Mouse (Mus musculus): ENCODE results near the gene Krt90. TPM values are rescaled to one million over a fixed set of nuclear protein-coding genes. Genes with fewer than 3 reads are reported as not detected.

The Krt90 gene
- polyA plus RNA-seq (2014; fragmentation: Nextera tagmentation; extraction: Ambion mirVana): 0.36 and 0.89 TPM in 2 replicates

GRCm38 (mm10) chr15:101562850-101563249 lies at the start of gene Krt90:
Krt90 (minus strand) TSS chr15:101562950.
- Histone ChIP-seq H3K27me3 (ENCODE audit: control insufficient read depth, insufficient read depth, low read length) (no peaks in the 10 kb centered on the region), H3K36me3 (replicated peaks; ENCODE audit: control insufficient read depth, insufficient read depth, low read depth, low read length) (no peaks in the 10 kb centered on the region), H3K4me3 (ENCODE audit: low read depth, low read length) (no peak within 1 kb of the TSS), H3K4me1 (ENCODE audit: control insufficient read depth, insufficient read depth, low read length) (peaks cover 2% of the 10 kb centered on the region; the same call in 1 of the 2 replicates), H3K9me3 (replicated peaks; ENCODE audit: control insufficient read depth, low read length) (no peaks in the 10 kb centered on the region), H3K27ac (replicated peaks; ENCODE audit: low read depth, low read length) (no peak within 1 kb of the TSS), H3K9ac (replicated peaks; ENCODE audit: low read length) (no peak within 1 kb of the TSS), H3K4me2 (ENCODE audit: low read depth, low read length) (no peak within 1 kb of the TSS)
- ATAC-seq (replicated peaks; ENCODE audit: insufficient number of reproducible peaks, low FRiP score, low TSS enrichment, low read depth) (no peak), DNase-seq (ENCODE audit: low spot score) (no peak)
- 67% methylated on average over 5 of the region's 5 CpGs for WGBS

- Histone ChIP-seq H3K27me3 (ENCODE audit: control insufficient read depth, insufficient read depth, low read length) (no peaks in the 10 kb centered on the region), H3K27ac (replicated peaks; ENCODE audit: low read depth, low read length) (no peak overlapping the region), H3K9ac (replicated peaks; ENCODE audit: low read length) (no peak overlapping the region), H3K4me2 (ENCODE audit: low read depth, low read length) (no peak overlapping the region), H3K4me1 (ENCODE audit: control insufficient read depth, insufficient read depth, low read length) (no peaks in the 10 kb centered on the region), H3K4me3 (ENCODE audit: low read depth, low read length) (no peak overlapping the region), H3K36me3 (replicated peaks; ENCODE audit: control insufficient read depth, insufficient read depth, low read depth, low read length) (no peaks in the 10 kb centered on the region), H3K9me3 (replicated peaks; ENCODE audit: control insufficient read depth, low read length) (no peaks in the 10 kb centered on the region)
- DNase-seq (ENCODE audit: low spot score) (no peak), ATAC-seq (replicated peaks; ENCODE audit: insufficient number of reproducible peaks, low FRiP score, low TSS enrichment, low read depth) (no peak)
- WGBS: 72% methylated on average over 6 of the region's 6 CpGs
Observed at GRCm38 (mm10) chr15:101599123-101599522, 36.4 kb upstream of the Krt90 start.

DNA sequence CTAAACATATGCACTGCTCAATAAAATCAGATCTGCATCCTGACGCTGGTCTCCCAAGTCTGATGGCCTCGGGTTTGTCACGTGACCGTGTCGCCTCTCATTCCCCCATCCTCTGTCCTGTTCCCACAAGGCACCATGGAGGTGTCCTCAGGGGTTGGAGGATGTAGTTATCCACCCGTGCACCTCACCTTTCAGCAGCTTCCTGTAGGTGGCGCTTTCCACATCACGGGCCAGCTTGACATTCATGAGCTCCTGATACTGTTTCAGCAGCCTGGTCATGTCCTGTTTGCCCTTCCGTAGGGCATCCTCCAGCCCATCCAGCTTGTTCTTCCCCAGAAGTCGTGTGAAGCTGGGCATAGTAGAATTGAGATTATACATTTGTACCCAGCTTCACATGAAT lies 25.5 kb upstream of the Krt90 start:
- WGBS: 84% methylated on average over 10 of the region's 10 CpGs
- Histone ChIP-seq H3K4me1 (ENCODE audit: control insufficient read depth, insufficient read depth, low read length) (no peaks in the 10 kb centered on the region), H3K27me3 (ENCODE audit: control insufficient read depth, insufficient read depth, low read length) (no peaks in the 10 kb centered on the region), H3K9ac (replicated peaks; ENCODE audit: low read length) (no peak overlapping the region), H3K4me2 (ENCODE audit: low read depth, low read length) (no peak overlapping the region), H3K27ac (replicated peaks; ENCODE audit: low read depth, low read length) (no peak overlapping the region), H3K36me3 (replicated peaks; ENCODE audit: control insufficient read depth, insufficient read depth, low read depth, low read length) (no peaks in the 10 kb centered on the region), H3K4me3 (ENCODE audit: low read depth, low read length) (no peak overlapping the region), H3K9me3 (replicated peaks; ENCODE audit: control insufficient read depth, low read length) (no peaks in the 10 kb centered on the region)
- no peak for ATAC-seq (replicated peaks; ENCODE audit: insufficient number of reproducible peaks, low FRiP score, low TSS enrichment, low read depth)
- DNase-seq (ENCODE audit: low spot score): no peak

DNA sequence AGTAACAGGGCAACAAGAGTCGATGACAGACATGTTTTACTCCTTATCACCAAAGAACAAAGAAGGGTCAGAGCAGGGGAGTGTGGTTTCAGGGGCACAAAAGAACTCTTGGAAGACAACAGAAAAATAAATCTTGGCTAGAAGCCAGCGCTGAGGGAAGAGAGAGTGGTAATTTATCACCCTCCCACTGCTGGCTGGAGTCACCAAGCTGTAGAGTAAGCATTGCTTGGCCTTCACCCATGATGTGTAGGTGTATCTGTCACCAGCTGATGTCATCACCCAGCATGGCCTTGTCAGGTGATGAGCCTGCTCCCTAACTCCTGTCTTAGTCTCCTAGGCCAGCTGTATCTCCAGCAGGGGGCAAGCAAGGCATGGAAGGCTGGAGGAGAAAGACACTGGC lies 21.7 kb upstream of the Krt90 start:
- Histone ChIP-seq H3K4me2 (ENCODE audit: low read depth, low read length) (no peak overlapping the region), H3K9me3 (replicated peaks; ENCODE audit: control insufficient read depth, low read length) (no peaks in the 10 kb centered on the region), H3K36me3 (replicated peaks; ENCODE audit: control insufficient read depth, insufficient read depth, low read depth, low read length) (no peaks in the 10 kb centered on the region), H3K4me3 (ENCODE audit: low read depth, low read length) (no peak overlapping the region), H3K27ac (replicated peaks; ENCODE audit: low read depth, low read length) (no peak overlapping the region), H3K4me1 (ENCODE audit: control insufficient read depth, insufficient read depth, low read length) (no peaks in the 10 kb centered on the region), H3K9ac (replicated peaks; ENCODE audit: low read length) (no peak overlapping the region), H3K27me3 (ENCODE audit: control insufficient read depth, insufficient read depth, low read length) (no peaks in the 10 kb centered on the region)
- no peak for DNase-seq (ENCODE audit: low spot score)
- ATAC-seq (replicated peaks; ENCODE audit: insufficient number of reproducible peaks, low FRiP score, low TSS enrichment, low read depth): no peak
- whole genome bisulfite sequencing: 56% methylated on average over 2 of the region's 2 CpGs

DNA sequence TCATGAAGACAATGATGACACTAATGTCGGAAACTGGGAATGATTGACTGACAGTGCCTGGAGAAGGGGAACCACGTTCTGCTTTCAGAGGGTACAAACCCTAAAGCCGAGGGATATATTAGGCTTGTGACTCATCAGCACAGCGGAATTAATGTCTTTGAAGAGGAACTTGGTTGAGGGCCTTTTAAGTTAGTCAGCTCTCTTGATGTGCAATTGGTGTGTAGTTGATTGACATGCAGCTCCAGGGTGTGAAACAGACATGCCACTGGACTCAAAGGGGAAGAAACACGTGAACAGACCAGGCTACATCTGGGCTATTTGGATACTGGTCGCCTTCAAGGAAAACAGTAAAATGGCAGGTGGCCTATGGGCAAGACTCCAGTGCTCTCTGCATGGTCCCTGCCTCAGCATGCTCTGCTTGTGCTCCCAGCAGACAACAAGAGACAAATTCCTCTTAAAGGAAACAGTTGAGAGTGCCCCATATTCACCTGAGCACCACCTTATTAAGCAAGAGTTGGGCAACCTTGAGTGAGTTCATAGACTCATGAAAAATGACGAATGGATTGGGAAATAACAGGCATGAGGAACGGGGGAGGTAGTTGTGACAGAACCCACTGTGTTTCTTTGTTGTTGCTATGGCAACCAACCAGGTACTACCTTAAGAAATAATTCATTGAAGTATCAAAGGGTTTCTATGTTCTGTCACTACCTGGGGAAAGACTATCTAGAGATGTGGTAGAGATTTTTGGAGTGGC lies 20.6 kb upstream of the Krt90 start:
- ATAC-seq (replicated peaks; ENCODE audit: insufficient number of reproducible peaks, low FRiP score, low TSS enrichment, low read depth) (no peak), DNase-seq (ENCODE audit: low spot score) (no peak)
- Histone ChIP-seq H3K4me1 (ENCODE audit: control insufficient read depth, insufficient read depth, low read length) (no peaks in the 10 kb centered on the region), H3K9ac (replicated peaks; ENCODE audit: low read length) (no peak overlapping the region), H3K9me3 (replicated peaks; ENCODE audit: control insufficient read depth, low read length) (no peaks in the 10 kb centered on the region), H3K36me3 (replicated peaks; ENCODE audit: control insufficient read depth, insufficient read depth, low read depth, low read length) (no peaks in the 10 kb centered on the region), H3K4me3 (ENCODE audit: low read depth, low read length) (no peak overlapping the region), H3K4me2 (ENCODE audit: low read depth, low read length) (no peak overlapping the region), H3K27me3 (ENCODE audit: control insufficient read depth, insufficient read depth, low read length) (no peaks in the 10 kb centered on the region), H3K27ac (replicated peaks; ENCODE audit: low read depth, low read length) (no peak overlapping the region)
- 74% methylated on average over 8 of the region's 8 CpGs for WGBS

- Histone ChIP-seq H3K9me3 (replicated peaks; ENCODE audit: control insufficient read depth, low read length) (no peaks in the 10 kb centered on the region), H3K4me3 (ENCODE audit: low read depth, low read length) (no peak overlapping the region), H3K4me1 (ENCODE audit: control insufficient read depth, insufficient read depth, low read length) (no peaks in the 10 kb centered on the region), H3K9ac (replicated peaks; ENCODE audit: low read length) (no peak overlapping the region), H3K27ac (replicated peaks; ENCODE audit: low read depth, low read length) (no peak overlapping the region), H3K4me2 (ENCODE audit: low read depth, low read length) (no peak overlapping the region), H3K27me3 (ENCODE audit: control insufficient read depth, insufficient read depth, low read length) (no peaks in the 10 kb centered on the region), H3K36me3 (replicated peaks; ENCODE audit: control insufficient read depth, insufficient read depth, low read depth, low read length) (no peaks in the 10 kb centered on the region)
- 66% methylated on average over 3 of the region's 3 CpGs for WGBS
- DNase-seq (ENCODE audit: low spot score): no peak
- no peak for ATAC-seq (replicated peaks; ENCODE audit: insufficient number of reproducible peaks, low FRiP score, low TSS enrichment, low read depth)
Observed at GRCm38 (mm10) chr15:101581701-101582100, 19.0 kb upstream of the Krt90 start.

GRCm38 (mm10) chr15:101575506-101575905 lies 12.8 kb upstream of the Krt90 start:
- no peaks in the 10 kb centered on the region for H3K36me3 ChIP-seq (replicated peaks; ENCODE audit: control insufficient read depth, insufficient read depth, low read depth, low read length)
- H3K27ac ChIP-seq (replicated peaks; ENCODE audit: low read depth, low read length): no peak overlapping the region
- no peaks in the 10 kb centered on the region for H3K27me3 ChIP-seq (ENCODE audit: control insufficient read depth, insufficient read depth, low read length)
- ATAC-seq (replicated peaks; ENCODE audit: insufficient number of reproducible peaks, low FRiP score, low TSS enrichment, low read depth) (no peak), DNase-seq (ENCODE audit: low spot score) (no peak)
- H3K9ac ChIP-seq (replicated peaks; ENCODE audit: low read length): no peak overlapping the region
- no peak overlapping the region for H3K4me2 ChIP-seq (ENCODE audit: low read depth, low read length)
- H3K4me1 ChIP-seq (ENCODE audit: control insufficient read depth, insufficient read depth, low read length): no peaks in the 10 kb centered on the region
- 82% methylated on average over 5 of the region's 5 CpGs for WGBS
- H3K4me3 ChIP-seq (ENCODE audit: low read depth, low read length): no peak overlapping the region
- H3K9me3 ChIP-seq (replicated peaks; ENCODE audit: control insufficient read depth, low read length): no peaks in the 10 kb centered on the region

- ATAC-seq (replicated peaks; ENCODE audit: insufficient number of reproducible peaks, low FRiP score, low TSS enrichment, low read depth): no peak
- Histone ChIP-seq H3K9me3 (replicated peaks; ENCODE audit: control insufficient read depth, low read length) (no peaks in the 10 kb centered on the region), H3K9ac (replicated peaks; ENCODE audit: low read length) (no peak within 1 kb of the TSS), H3K4me1 (ENCODE audit: control insufficient read depth, insufficient read depth, low read length) (no peaks in the 10 kb centered on the region), H3K4me2 (ENCODE audit: low read depth, low read length) (no peak within 1 kb of the TSS), H3K27me3 (ENCODE audit: control insufficient read depth, insufficient read depth, low read length) (no peaks in the 10 kb centered on the region), H3K36me3 (replicated peaks; ENCODE audit: control insufficient read depth, insufficient read depth, low read depth, low read length) (no peaks in the 10 kb centered on the region), H3K27ac (replicated peaks; ENCODE audit: low read depth, low read length) (no peak within 1 kb of the TSS), H3K4me3 (ENCODE audit: low read depth, low read length) (no peak within 1 kb of the TSS)
- peak; percentile 54 for DNase-seq (ENCODE audit: low spot score)
- WGBS: 57% methylated on average over 15 of the region's 15 CpGs
Observed at GRCm38 (mm10) chr15:101573796-101574345, 11.1 kb upstream of the Krt90 start, which contains the start of gene Krt75. Krt75 (minus strand) TSS chr15:101573904.
